Mouse (Mus musculus) heart, postnatal 10 days (tissue): ENCODE results near the gene Ap1g2. TPM values are rescaled to one million over a fixed set of nuclear protein-coding genes. Genes with fewer than 3 reads are reported as not detected.
A peak's percentile ranks its signal among the peaks of the same experiment; 100 is the strongest.

Experiments used
- DNase-seq, 2 experiments: peaks; one replicate each; pipeline ENCODE4 v3.0.0; 2021
- intact Hi-C: fragments of 180-260 bp; cut with DNase I; formaldehyde crosslinking; loops from one replicate; pipeline ENCODE4 v1.15.1; 2025
- total RNA-seq, 2 experiments: library from RNA; stranded (reverse); gene quantifications; 2 replicates each; pipeline ENCODE4 v1.2.3; 2021

Ap1g2 gene
- total RNA-seq, 2 experiments from 2014 or later: 5.5 to 5.7 TPM

DNA sequence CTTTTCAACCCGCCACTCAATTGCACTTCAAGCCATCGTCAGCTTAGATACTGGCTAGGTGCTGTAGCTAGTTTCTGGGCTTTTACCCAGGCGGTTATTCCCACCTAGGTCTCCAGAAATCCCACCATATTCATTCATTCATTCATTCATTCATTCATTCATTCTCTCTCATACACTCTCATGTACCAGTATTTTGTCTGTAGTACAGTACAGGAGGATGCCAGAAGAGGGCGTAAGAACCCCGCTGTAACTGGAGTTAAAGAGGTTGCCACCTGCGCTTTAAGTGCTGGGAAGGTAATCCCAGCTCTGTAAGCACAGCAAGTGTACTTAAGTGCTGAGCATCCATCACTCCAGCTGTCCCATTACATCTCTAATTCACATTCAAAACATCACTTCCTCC lies 12.5 kb downstream of the Ap1g2 start:
- DNase-seq: no peak
- intact Hi-C loops: no loop called here

DNA sequence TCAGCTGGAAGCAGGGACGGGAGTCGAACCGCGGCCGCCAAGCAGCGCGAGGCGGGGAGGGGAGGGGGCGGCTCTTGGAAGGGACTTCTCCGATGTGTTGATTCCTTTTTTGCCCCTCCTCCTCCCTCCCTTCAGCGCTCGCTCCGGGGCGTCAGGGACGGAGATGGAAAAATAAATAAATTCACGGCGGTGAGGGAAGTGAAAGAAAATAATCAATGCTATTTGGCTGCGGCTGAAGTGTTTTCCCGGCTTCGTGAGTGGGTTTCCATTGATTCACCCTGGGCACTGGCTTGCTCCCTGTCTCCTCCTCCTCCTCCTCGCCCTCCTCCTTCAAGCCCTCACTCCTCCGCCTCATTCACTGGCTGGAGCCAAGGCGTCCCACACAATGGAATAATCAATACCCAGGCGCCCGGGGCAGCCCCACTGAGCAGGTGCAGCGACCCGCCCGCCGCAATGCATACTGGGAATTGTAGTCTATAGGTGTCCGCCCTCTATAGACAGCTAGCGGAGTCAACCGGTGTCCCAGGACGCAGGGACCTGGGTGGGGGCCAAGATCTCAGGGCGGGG lies 14.3 kb downstream of the Ap1g2 start, which contains the start of gene Zfhx2:
Gene Zfhx2 (minus strand): TSS at position 314 of the 567 bp plus-strand sequence.
- intact Hi-C loops: no loop called here

DNA sequence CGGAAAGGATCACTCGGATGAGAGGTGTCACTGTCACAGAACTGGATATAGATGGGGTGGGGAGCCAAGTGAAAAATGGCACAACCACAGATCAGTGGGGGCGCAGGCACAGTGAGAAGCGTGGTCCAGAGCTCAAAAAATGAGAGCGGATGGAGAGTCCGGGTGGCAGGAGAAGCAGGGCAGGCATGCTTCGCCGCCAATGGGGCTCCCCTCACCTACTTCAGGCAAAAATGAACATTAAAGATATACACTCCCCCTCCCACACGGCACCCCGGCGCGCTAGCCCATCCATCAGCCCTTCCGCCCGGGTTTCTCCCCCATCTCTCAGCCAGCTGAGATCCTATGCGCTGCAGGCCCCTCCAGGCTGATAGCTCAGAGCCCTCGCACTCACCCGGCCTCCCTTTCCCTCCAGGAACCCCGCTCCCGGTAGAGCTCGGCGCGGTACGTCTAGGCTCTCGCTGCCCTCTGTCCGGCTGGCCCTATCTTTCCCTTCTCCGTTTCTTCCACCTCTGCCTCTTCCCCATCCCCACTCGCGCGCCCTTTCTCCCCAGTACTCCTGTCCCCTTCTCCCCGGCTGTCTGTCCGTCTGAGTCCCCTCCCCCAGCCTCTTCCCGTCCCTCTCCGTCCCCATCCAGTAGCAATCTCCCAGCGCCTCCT lies 15.1 kb downstream of the Ap1g2 start:
- DNase-seq: no peak
- intact Hi-C loops: no loop called here

More for the DNA sequence above, 14.3 kb downstream of the Ap1g2 start, which contains the start of gene Zfhx2:
- DNase-seq: peak; percentile 91 to 92

DNA sequence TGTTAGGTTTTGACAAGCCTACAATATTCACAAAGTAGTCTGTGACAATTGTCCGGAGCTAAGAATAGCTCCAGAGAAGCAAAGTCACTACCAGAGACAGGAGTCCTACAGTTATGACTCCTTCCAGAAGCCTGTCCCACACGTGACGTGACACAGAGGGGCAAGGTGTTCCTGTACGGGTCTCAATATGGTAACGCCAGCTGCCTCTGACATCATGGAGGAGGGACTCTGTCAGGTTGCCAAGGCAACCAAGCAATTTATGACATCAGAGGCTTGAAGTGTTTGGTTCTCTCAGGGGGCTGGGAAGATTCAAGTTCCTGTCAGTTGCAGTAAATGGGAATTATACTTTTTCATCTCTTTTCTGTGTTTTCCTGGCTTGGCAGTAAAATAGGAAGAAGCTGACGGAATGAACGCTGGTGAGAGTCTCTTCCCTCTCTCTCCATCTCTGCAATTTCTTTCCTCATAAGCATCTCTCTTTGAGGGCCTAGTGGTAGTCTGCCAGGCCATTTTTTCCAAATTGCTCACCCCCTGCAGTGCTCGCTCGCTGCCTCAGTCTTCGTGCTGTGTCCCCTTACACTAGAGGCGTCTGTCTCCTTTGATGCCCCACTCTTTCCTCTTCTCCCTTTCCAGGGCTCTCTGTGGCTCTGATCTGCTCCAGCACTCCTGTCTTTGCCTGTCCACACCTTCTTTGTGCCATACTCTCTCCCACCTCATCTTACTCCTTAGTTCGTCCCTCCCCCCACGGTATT lies 17.0 kb downstream of the Ap1g2 start:
- intact Hi-C loops: no loop called here
- peak in 1 of 2 experiments; percentile 37 for DNase-seq

DNA sequence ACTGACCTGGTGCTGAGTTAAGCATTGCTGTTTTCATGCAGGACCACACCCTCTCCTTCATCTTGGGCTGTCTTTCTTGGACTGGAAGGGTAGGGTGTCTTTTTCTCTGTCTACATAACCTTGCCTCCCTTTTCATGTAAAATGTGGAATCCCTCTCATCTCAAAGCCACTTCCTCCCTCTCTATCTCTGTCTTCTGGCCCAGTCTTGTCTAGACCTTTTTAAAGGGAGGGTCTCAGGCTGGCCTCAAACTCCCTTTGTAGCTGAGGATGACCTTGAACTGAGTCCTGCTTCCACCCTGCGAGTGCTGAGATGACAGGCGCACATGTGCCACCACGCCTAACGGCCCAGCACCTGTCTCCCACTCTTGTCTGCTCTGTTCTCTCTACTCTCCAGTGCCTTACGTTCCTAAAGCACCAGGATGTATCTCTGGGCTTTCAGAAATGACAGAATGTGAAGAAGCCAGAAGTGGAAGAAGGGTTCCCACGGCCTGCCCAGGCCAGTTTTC lies 20.3 kb downstream of the Ap1g2 start:
- intact Hi-C loops: no loop called here
- DNase-seq: no peak

DNA sequence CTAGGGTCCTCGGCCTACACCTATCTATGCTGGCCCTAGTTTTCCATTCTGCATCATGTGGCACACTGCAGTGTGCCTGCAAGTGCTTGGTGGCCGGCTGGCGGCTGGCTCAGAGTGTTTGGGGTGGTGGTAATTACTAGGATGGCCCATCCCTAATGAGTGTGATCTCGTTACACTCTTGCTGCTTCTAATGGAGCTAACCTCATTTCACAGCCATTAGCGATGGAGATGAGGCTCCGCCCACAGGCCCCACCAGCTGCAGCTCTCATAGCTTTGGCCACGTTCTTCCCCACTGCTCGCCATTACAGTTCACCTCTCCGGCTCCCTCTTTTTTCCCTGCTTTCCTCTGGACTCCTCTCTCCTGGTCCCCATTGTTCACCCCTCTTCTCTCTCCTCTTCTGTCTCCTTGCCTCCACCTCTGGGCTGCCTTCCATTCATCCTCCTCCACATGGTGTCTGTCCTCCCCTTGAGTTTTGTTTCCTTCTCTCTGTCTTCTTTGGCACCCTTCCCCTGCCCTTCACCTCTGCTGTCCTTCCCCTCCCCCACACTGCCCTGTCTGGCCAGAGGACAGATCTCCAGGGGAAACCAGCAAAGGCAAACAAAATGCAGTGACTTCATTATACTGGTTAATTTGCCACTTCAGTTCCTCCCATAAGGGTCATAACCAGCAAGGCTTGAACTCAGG lies 20.9 kb downstream of the Ap1g2 start:
- peak in 1 of 2 experiments; percentile 11 for DNase-seq
- intact Hi-C loops: no loop called here

DNA sequence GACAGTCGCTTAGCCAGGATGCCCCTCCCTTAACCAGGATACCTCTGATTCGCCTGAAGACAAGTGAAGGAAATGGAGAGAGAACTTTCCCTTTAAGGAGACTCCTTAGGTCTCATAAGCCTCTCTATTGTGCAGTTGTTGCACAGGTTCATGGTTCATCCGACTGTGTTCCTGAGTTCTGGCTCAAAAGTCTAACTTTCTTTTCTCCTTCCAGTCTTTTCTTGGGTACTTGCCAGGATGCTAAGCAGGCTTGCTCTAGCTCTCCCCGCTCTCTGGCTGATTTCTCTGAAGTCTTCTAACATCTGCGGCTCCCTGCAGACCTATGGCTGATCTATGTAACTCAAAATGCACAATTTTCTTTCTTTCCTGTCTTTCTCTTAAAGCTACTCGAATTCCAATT lies 22.9 kb downstream of the Ap1g2 start:
- DNase-seq: no peak
- intact Hi-C loops: no loop called here

DNA sequence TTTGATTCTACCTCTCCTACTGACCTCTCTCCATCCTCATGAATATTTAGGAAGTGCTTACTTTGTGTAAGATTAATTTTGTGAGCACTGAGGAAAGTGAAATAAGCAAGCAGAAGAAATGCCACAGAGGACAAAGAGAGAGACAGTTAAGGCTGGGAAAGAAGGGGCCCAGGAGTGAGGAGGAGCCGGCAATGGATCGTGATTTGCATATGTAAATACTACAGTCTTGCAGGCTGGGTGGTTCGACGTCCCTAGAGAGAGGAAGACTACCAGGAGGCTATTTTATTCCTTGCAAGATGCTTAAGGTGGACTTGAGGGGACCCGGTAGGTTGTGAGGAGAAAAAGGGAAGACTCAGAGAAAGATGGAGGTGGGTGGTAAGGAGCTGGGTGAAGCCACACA lies 25.3 kb downstream of the Ap1g2 start:
- intact Hi-C loops: no loop called here
- DNase-seq: no peak

DNA sequence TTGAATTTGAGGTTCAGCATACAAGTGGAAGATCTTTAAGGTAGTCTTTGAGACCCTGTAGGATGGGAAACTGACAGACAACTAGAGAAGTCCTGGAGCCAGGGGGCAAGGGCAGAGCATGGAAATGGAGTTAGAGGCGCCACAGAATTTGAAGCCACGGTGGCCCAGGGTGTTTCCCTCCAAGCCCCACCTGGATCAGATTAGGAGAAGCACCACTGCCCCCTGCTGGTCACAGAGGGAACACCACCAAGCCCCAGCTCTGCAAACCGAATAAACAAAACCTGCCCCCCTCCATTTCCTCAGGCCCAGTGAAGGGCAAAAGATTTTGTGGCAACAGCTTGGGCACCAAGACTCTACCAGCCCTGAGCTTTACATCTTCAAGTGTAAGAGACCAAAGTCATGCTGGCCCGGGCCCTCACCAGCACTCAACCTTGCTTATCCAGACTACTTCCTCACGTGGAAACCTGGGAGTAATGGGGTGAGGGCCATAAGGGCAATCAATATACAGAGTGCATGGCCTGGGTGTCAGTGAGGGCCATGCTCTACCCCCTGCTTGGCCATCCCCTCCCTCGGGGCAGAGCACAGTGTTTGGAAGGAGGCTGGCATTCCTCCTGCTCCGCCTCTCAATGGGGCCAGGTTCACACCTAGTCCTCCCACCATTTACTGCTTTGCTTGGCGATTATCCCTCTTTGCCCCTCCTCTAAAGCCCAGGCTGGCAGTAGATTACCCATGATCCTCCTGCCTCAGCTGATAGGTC lies 27.0 kb downstream of the Ap1g2 start:
- DNase-seq: peak; percentile 67 to 80
- intact Hi-C loops: loop anchor here (1.0 to 2.0 kb wide), 2 partner anchors 21 to 55 kb away; no protein-coding TSS in a partner anchor

DNA sequence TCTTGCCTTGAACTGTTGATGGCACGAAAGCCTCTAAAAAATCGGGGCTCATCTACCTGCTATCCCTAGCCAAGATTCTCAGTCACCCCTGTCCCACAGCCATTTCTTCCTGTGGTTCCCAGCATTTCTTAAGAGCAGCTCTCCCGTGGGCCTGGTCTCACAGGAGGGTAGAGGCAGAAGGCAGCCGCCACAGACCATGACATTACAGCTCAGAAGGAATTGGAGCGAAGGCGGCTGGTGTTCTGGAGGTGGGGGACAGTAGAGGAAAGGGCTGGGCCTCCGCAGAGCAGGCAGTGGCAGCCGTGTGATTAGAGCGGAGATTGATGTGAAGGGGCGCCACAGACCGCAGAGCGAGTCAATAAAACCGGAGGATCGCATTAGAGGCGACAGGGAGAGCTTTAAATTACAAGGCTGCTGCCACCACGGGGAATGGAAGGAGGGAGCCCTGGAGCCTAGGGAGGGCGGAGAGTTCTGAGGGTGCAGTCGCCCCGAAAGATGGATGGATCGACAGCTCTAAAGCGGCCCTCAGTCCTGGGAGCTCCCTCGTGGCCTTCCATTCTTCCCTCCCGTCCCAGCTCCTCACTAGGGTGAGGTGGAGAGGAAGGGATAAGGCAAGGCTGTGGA lies 27.9 kb downstream of the Ap1g2 start:
- DNase-seq: no peak
- intact Hi-C loops: loop anchor here (2.0 kb wide), 1 partner anchor 22 kb away; no protein-coding TSS in a partner anchor

DNA sequence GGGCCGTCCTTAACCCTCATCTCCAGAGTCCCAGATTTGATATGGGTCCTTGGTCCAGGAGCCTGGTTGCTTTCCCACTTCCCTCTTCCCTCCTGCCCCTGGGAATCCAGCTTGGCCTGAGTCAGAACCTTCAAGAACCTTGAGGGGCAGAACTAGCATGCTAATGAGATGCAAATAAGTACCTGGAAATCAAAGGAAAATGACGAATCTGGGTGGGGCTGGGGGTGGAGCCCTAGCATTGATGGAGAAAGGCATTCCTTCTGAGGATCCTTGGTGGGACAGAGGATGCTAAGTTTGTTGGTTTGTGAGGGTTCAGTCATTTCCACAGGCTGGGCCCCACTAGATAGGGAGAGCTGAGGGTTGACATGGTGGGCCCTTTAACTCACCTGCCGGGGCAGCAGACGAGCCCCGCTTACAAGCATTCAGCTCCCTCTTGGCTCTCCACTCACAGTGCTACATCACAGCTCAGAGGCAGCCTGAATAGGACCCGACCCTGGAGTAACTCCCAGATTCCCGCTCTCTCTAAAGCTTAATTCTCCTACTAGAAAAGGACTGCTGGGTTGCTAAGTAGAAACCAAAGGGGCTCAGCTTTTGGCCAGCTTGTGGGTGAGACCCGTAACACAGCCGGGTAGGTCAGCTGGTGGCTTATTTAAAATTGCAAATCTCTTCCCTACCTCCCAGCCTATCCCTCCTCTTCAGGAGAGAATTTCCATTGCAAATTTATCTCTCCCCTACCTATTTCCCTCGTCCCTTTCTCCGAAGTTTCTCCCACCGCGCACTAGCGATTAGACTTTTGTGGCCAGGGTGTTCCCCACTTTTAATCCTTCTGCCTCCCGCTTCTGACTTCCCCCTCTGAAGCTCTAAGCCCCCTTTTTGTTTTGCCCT lies 28.7 kb downstream of the Ap1g2 start:
- intact Hi-C loops: loop anchor here (2.0 kb wide), 1 partner anchor 23 kb away; no protein-coding TSS in a partner anchor
- DNase-seq: no peak

DNA sequence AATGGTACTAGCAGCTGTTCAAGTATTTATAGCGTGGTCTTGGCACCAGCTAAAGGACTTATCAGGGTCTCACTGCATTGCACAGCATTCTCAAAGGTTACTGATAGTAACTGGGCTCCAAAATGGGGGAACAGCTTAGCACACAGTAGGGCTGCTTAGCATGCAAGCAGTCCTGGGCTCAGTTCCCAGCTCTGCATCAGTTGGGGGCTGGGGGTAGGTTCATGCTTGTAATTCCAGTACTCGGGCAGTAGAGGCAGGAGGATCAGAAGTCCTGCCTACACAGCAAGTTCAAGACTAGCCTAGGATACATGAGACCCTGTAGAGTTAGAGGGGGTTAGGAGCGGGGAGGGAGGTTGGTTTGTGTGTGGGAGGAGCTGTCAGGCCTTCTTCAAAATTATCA lies 29.4 kb downstream of the Ap1g2 start:
- intact Hi-C loops: no loop called here

DNA sequence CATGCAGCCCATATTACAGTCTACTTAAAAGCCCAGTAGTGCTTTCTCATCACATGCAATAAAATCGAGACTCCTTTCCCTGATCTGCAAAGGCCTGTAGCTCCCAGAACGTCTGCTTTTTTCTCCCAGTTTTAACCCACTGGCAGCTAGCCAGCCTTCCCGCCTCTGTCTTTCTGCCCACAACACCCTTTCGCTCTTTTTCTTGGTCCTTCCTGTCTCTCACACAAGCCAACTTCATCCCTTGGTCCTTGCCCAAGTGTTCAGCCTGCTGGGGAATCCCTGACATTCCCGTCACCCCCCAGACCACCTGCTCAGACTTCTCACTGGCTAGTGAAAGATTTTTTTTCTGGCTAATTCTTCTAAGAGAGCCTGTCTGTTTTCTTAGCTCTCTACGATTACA lies 30.2 kb downstream of the Ap1g2 start:
- DNase-seq: peak; percentile 26 to 54

More for the DNA sequence above, 29.4 kb downstream of the Ap1g2 start:
- no peak for DNase-seq

DNA sequence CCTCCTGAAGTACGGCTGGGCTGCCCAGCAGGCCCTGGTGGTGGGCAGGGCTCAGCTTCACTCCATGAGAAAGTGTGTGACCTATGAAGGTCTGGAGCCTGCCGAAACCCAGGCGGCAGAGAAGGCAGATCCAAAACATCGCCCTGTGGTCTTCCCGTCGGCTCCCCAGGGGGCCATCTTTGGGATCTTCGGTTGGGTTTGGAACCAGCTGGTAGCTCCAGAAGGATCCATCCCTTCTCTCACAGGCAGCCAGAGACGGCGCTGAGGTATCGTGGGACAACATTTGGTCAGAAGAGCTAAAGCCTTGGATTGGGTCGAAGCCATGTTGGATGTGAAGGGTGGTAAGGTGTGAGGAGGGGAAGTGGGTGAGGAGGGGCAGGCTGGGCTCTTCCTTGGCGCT lies 32.0 kb downstream of the Ap1g2 start:
- DNase-seq: no peak
- intact Hi-C loops: no loop called here

More for the DNA sequence above, 30.2 kb downstream of the Ap1g2 start:
- intact Hi-C loops: no loop called here

DNA sequence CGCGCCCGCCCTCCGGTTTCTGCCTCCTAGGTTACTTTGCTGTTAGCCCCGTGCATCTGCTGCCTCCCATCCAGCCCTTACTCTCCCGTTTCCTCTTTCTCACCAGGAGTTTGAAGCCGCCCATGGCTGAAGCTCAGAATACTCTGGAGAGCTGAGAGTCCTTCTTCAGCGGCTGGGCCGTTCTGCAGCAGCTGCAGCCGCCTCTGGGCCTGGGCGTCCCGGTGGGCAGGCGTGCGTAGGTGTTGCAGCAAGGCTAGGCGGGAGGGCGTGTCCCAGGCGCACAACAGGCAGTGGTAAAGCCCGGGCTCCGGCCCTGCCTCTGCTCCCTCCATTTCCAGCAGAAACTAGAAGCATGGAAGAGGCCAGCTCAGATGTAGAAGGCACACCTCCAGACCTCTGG lies 34.6 kb downstream of the Ap1g2 start:
- intact Hi-C loops: no loop called here
- DNase-seq: no peak

DNA sequence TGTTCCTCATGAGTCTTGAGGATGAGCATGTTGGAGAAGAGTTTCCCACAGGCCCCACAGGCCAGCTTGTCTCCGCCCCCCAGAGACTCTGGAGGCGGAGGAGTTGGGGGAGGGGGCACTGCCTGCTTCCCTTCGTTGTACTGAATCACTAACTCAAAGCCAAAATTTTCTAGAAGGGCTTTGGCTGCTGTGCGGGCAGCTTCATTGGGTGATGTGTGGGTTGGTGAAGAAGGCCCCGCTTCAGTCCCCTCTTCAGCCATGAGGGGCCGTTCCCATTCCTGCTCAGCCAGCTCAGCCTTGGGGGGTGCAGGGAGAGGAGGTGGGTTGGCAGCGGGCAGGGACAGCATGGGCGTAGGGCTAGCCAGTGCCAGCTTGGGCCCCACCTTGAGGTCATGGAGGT lies 40.4 kb downstream of the Ap1g2 start:
- intact Hi-C loops: no loop called here
- DNase-seq: no peak

DNA sequence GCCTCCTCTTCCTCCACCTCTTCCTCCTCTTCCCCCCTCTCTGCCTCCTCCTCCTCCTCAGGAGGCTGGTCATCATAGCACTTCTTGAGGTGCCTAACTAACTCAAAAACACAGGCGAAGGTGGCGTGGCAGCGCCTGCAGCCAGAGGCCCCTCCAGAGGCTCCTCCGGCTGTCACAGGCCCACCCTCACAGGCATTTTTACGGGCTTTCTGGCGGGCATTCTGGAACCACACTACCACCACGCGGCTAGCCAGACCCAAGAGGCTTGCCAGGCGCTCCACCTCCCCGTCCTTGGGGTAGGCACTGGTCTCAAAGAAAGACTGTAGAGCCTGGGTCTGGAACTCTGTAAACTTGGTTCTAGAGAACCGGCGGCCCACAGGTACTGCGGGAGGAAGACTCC lies 41.0 kb downstream of the Ap1g2 start:
- intact Hi-C loops: no loop called here
- DNase-seq: no peak

DNA sequence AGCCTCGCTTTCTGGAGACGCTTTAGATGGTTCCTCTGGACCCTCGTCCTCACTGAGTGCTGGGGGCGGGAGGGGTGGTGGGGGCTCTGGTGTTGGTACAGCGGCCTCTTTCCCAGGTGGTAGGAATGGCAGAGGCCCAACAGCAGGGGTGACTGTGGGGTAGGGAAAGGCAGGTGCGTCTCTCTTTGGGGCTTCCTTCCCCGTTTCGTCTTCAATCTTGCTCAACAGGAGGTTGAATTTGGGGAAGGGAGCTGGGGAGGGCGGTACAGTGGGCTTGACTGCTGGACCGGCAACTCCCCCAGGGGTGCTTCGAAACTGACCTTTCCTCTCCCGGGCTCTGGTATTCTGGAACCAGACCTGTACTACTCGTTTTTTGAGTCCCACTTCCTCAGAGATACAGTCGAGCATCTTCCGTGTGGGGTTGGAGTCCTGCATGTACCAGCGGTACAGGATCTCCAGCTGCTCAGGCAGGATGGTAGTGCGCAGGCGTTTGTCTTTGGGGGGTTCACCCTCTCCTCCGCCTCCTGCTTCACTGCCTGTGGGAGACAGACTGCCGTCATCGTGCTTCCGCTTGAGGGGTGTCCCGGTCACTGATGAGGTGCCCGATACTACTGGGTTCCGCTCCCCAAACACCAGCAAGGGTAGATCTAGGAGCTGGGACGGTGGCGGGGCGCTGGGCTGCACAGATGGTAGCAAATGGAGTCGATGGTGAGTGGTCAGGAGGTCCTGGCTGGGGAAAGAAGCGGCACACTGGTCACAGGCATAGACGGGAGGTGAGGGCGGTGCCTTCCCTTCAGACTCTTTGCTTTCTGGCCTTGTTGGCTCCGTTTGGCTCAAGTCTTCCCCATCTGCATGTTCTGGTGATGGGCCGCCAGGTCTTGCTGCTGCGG lies 41.7 kb downstream of the Ap1g2 start:
- DNase-seq: no peak
- intact Hi-C loops: no loop called here
